Mouse (Mus musculus): ENCODE measurements at regions not wholly inside any gene's neighbourhood (a gene's known extent, or its start where the extent isn't known, plus 50 kb on each side); places are given as distances from the start of the nearest gene placed in this dataset.

DNA sequence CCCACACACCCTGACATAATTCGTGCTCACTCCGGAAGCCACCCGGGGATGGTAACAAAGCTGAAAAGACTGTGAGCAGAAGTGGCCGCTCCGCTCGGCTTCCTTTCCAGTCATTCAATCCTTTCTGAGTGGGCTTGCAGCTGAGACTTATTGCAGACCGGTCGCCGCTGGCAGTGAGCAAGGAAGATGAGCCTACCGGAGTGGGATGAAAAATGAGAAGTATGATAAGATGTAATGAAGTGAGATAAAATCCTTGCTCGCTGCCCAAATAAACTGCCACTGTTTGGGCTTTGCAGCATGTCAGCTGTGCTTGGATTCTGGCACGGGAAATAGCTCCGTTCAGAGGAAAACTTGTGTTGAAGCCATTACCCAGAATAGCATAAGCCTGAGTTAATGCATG is 82.7 kb upstream of the Lingo2 start:
- Histone ChIP-seq H3K4me1 (ENCODE audit: control insufficient read depth, insufficient read depth, low read length) (no peaks in the 10 kb centered on the region), H3K27ac (replicated peaks; ENCODE audit: low read depth, low read length) (no peak overlapping the region), H3K4me2 (replicated peaks; ENCODE audit: low read depth, low read length, severe bottlenecking) (peak overlapping the region; percentile 26; the same call in 1 of the 2 replicates), H3K9ac (ENCODE audit: low read depth, low read length, severe bottlenecking) (no peak overlapping the region), H3K4me3 (replicated peaks; ENCODE audit: low read length) (no peak overlapping the region), H3K36me3 (ENCODE audit: control insufficient read depth, insufficient read depth, low read length) (no peaks in the 10 kb centered on the region), H3K27me3 (ENCODE audit: control insufficient read depth, insufficient read depth, low read length) (no peaks in the 10 kb centered on the region), H3K9me3 (ENCODE audit: control insufficient read depth, low read length) (no peaks in the 10 kb centered on the region)
- ATAC-seq (ENCODE audit: low FRiP score, low read depth): no peak
- WGBS: 60% methylated on average over 13 of the region's 13 CpGs
- DNase-seq (ENCODE audit: low spot score): peak; percentile 4
- TF ChIP-seq POLR2A (IDR thresholded peaks at IDR 0.05; ENCODE audit: borderline replicate concordance, extremely low read depth, insufficient read depth, insufficient read length): no peak

Data from limb, embryonic 14.5 days (tissue).